Mouse (Mus musculus) intestine, embryonic 14.5 days (tissue): ENCODE results near the gene Zfp597. TPM values are rescaled to one million over a fixed set of nuclear protein-coding genes. Genes with fewer than 3 reads are reported as not detected.

Source experiments
- ATAC-seq: fragments of 200-750 bp; cut with Nextera tagmentation; replicated peaks from 2 replicates; pipeline ENCODE4 v1.8.0; 2017; ENCODE audit warnings: low read depth, moderate number of reproducible peaks, moderate TSS enrichment, moderate library complexity; ENCODE audit not compliant: low FRiP score, low TSS enrichment
- DNase-seq: peaks from one replicate; pipeline ENCODE4 v3.0.0-alpha.2; 2018; ENCODE audit warnings: low spot score
- H3K27ac ChIP-seq: fragments of 300-500 bp; sonication (generic); 2 replicates; pipeline ENCODE4 v1.5.1; 2014; ENCODE audit warnings: low read depth, mild to moderate bottlenecking, control low read depth
- H3K27me3 ChIP-seq: fragments of 300-500 bp; sonication (generic); replicated peaks from 2 replicates; pipeline ENCODE4 v1.6.1; 2014; ENCODE audit warnings: low read length, control low read depth; ENCODE audit not compliant: control insufficient read depth, insufficient read depth
- H3K36me3 ChIP-seq: fragments of 300-500 bp; sonication (generic); 2 replicates; pipeline ENCODE4 v1.6.1; 2014; ENCODE audit warnings: low read length, control low read depth; ENCODE audit not compliant: control insufficient read depth, insufficient read depth
- H3K4me1 ChIP-seq: fragments of 300-500 bp; sonication (generic); replicated peaks from 2 replicates; pipeline ENCODE4 v1.6.1; 2014; ENCODE audit warnings: low read length, control low read depth, mixed read lengths; ENCODE audit not compliant: control insufficient read depth, insufficient read depth
- H3K4me2 ChIP-seq: fragments of 300-500 bp; sonication (generic); 2 replicates; pipeline ENCODE4 v1.6.1; 2014; ENCODE audit warnings: low read length
- H3K4me3 ChIP-seq: fragments of 300-500 bp; sonication (generic); 2 replicates; pipeline ENCODE4 v1.5.1; 2014; ENCODE audit warnings: low read depth, low read length, control low read depth, mixed read lengths
- H3K9ac ChIP-seq: fragments of 300-500 bp; sonication (generic); 2 replicates; pipeline ENCODE4 v1.6.1; 2014; ENCODE audit warnings: mild to moderate bottlenecking, low read length
- H3K9me3 ChIP-seq: fragments of 300-500 bp; sonication (generic); 2 replicates; pipeline ENCODE4 v1.6.1; 2016; ENCODE audit warnings: low read length, control low read depth; ENCODE audit not compliant: control insufficient read depth
- WGBS: fragments of 180-500 bp; shearing (Covaris S2); extraction: QIAGEN DNeasy Blood & Tissue Kit; methylation state at CpG from one replicate; pipeline ENCODE4 v1.1.7; 2014; 5-methylcytosine and 5-hydroxymethylcytosine counted together
- polyA plus RNA-seq: library from polyadenylated mRNA; unstranded; fragments of >200 nt; fragmentation: Nextera tagmentation; extraction: Ambion mirVana; gene quantifications from 2 replicates; pipeline ENCODE4 v1.2.1, GENCODE M21; 2014

Zfp597 gene
- polyA plus RNA-seq, 1 experiment from 2014 or later: 5.8 TPM

- 3% methylated on average over 10 of the region's 10 CpGs for WGBS
- Histone ChIP-seq H3K4me1 (peaks cover 10% of the 10 kb centered on the region), H3K36me3 (no peaks in the 10 kb centered on the region), H3K27ac (peak overlapping the region; percentile 74), H3K27me3 (no peaks in the 10 kb centered on the region), H3K9me3 (no peaks in the 10 kb centered on the region), H3K9ac (peak overlapping the region; percentile 81), H3K4me2 (peak overlapping the region; percentile 64), H3K4me3 (peak overlapping the region; percentile 95)
- ATAC-seq (no peak), DNase-seq (peak; percentile 56)
Measured at GRCm38 (mm10) chr16:3885065-3885670, 807 bp upstream of the Zfp597 start.

- Histone ChIP-seq H3K9ac (no peak overlapping the region), H3K4me3 (no peak overlapping the region), H3K4me2 (no peak overlapping the region), H3K36me3 (peaks cover 17% of the 10 kb centered on the region), H3K4me1 (0 out of 2 replicates have a peak, but pooled peaks cover 7% of the 10 kb centered on the region), H3K27me3 (no peaks in the 10 kb centered on the region), H3K9me3 (no peaks in the 10 kb centered on the region), H3K27ac (no peak overlapping the region)
- 91% methylated on average over 4 of the region's 4 CpGs for WGBS
- DNase-seq (no peak), ATAC-seq (no peak)
Measured at GRCm38 (mm10) chr16:3876346-3876745, 8.0 kb downstream of the Zfp597 start.

GRCm38 (mm10) chr16:3872216-3873047 lies 11.9 kb downstream of the Zfp597 start, which contains the start of gene Naa60:
TSS of gene Naa60 (plus strand) at chr16:3872375.
- peak within 1 kb of the TSS; percentile 60 for H3K9ac ChIP-seq
- H3K4me3 ChIP-seq: peak within 1 kb of the TSS; percentile 61
- H3K27me3 ChIP-seq: no peaks in the 10 kb centered on the region
- peaks cover 15% of the 10 kb centered on the region for H3K36me3 ChIP-seq
- H3K27ac ChIP-seq: peak within 1 kb of the TSS; percentile 55; the same call in 1 of the 2 replicates
- DNase-seq: peak; percentile 95
- 4% methylated on average over 47 of the region's 47 CpGs for WGBS
- ATAC-seq: peak; percentile 98
- 0 out of 2 replicates have a peak, but pooled peaks cover 11% of the 10 kb centered on the region for H3K4me1 ChIP-seq
- no peaks in the 10 kb centered on the region for H3K9me3 ChIP-seq
- H3K4me2 ChIP-seq: peak within 1 kb of the TSS; percentile 87

DNA sequence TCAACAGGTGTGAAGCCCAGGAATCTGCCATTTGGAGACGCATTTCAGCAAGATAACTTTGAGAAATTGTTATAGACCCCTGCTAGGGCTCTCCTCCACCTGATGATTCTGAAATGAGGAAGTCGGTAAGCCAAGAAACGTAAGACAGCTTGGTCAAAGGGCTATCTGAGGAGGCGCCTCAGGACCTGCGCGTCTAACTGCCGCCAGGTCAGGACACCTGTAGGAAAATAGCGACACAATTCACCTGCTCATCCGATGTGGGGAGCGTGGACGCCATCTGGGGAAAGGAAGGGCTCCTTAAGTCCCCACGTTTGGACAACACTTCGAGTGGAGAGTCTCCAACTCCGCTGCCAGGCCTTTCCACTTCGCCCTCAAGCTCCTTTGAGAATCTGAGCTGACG lies 12.5 kb downstream of the Zfp597 start:
- 0 out of 2 replicates have a peak, but pooled peaks cover 11% of the 10 kb centered on the region for H3K4me1 ChIP-seq
- H3K36me3 ChIP-seq: peaks cover 9% of the 10 kb centered on the region; the same call in 1 of the 2 replicates
- no peak overlapping the region for H3K27ac ChIP-seq
- no peaks in the 10 kb centered on the region for H3K27me3 ChIP-seq
- H3K4me2 ChIP-seq: peak overlapping the region; percentile 87
- peak overlapping the region; percentile 61 for H3K4me3 ChIP-seq
- H3K9ac ChIP-seq: peak overlapping the region; percentile 60
- ATAC-seq: peak; percentile 16
- H3K9me3 ChIP-seq: no peaks in the 10 kb centered on the region
- WGBS: 1% methylated on average over 16 of the region's 16 CpGs
- no peak for DNase-seq

DNA sequence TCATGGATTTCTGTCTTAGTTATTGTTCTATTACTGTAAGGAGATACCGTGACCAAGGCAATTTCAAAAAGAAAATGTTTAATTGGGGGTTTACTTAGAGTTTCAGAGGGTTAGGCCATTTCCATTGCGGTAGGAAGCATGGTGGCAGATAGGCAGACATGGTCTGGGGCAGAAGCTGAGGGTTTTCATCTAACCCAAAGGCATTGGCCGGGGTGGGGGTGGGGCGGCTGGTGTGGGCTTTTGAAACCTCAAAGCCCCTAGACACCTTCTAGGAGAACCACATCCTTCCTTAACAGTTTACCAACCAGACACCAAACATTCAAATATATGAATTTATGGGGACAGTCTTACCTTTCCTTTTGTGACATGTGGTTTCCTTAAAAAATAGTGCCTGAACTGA lies 25.1 kb downstream of the Zfp597 start:
- no peak overlapping the region for H3K9ac ChIP-seq
- DNase-seq (no peak), ATAC-seq (no peak)
- WGBS: 94% methylated on average over 4 of the region's 4 CpGs
- H3K4me2 ChIP-seq: no peak overlapping the region
- no peak overlapping the region for H3K27ac ChIP-seq
- no peaks in the 10 kb centered on the region for H3K27me3 ChIP-seq
- H3K4me3 ChIP-seq: no peak overlapping the region
- no peaks in the 10 kb centered on the region for H3K4me1 ChIP-seq
- no peaks in the 10 kb centered on the region for H3K9me3 ChIP-seq
- peaks cover 17% of the 10 kb centered on the region; the same call in 1 of the 2 replicates for H3K36me3 ChIP-seq

DNA sequence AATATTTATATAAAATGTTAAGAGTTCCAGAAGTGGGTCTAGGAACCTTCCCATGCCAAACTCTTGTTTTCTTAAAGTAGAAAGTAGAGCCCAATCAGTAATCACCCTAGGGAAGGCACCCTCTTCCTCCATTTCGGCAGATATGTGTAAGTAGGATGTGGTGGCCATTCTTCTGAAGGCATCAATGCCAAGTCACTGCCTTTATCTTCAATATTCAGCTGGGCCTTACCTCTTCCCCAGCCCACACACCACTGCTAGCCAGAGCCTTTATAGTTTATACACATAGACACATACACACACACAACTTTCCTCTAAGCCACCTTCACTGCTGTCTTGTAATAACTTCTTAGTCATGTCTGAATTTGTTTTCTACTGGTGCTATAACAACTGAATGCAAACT lies 28.6 kb downstream of the Zfp597 start:
- 68% methylated on average over 1 of the region's 1 CpGs for WGBS
- Histone ChIP-seq H3K4me1 (no peaks in the 10 kb centered on the region), H3K9me3 (no peaks in the 10 kb centered on the region), H3K4me3 (no peak overlapping the region), H3K36me3 (peaks cover 3% of the 10 kb centered on the region; the same call in 1 of the 2 replicates), H3K27me3 (no peaks in the 10 kb centered on the region), H3K27ac (no peak overlapping the region), H3K4me2 (no peak overlapping the region), H3K9ac (no peak overlapping the region)
- ATAC-seq: no peak
- DNase-seq: no peak

DNA sequence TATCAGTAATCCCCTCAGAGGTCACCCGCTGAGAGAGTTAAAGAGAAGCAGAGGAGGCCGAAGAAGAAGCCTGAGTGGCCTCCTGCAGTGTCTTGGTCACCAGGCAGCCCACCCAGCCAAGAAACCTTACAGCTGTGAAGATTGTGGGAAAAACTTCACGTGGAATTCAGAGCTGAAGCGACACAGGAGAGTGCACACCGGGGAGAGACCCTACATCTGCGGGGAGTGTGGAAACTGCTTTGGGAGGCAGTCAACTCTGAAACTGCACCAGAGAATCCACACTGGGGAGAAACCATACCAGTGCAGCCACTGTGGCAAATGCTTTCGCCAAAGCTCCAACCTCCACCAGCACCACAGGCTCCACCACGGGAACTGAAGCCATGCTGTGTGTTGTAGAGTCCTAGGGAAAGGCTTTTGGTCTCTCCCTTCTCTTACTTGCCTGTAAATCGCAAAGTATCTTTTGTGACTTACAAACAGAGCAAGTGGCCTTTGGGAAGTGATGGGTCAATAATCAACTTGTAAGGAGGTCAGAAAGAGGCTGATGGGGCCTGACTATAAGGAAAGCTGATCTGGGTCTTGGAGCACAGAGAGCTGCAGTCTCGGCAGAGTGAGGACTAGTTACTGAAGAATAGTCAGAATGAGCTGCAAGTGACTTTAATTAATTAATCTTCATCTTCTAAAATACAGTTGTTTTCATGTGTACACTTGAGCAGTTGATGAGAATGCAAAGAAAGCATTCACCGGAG lies 29.8 kb downstream of the Zfp597 start:
- Histone ChIP-seq H3K9me3 (no peaks in the 10 kb centered on the region), H3K27ac (no peak overlapping the region), H3K4me3 (no peak overlapping the region), H3K4me2 (no peak overlapping the region), H3K36me3 (no peaks in the 10 kb centered on the region; the same call in 1 of the 2 replicates), H3K27me3 (no peaks in the 10 kb centered on the region), H3K4me1 (no peaks in the 10 kb centered on the region), H3K9ac (no peak overlapping the region)
- ATAC-seq: no peak
- no peak for DNase-seq
- 70% methylated on average over 11 of the region's 11 CpGs for WGBS

GRCm38 (mm10) chr16:3852586-3852985 lies 31.8 kb downstream of the Zfp597 start:
- H3K9me3 ChIP-seq: no peaks in the 10 kb centered on the region
- 0 out of 2 replicates have a peak, but pooled peaks cover 5% of the 10 kb centered on the region for H3K4me1 ChIP-seq
- no peaks in the 10 kb centered on the region for H3K27me3 ChIP-seq
- DNase-seq (no peak), ATAC-seq (no peak)
- 37% methylated on average over 12 of the region's 12 CpGs for WGBS
- H3K9ac ChIP-seq: no peak overlapping the region
- H3K4me2 ChIP-seq: no peak overlapping the region
- H3K4me3 ChIP-seq: no peak overlapping the region
- no peaks in the 10 kb centered on the region; the same call in 1 of the 2 replicates for H3K36me3 ChIP-seq
- no peak overlapping the region for H3K27ac ChIP-seq
